Mouse (Mus musculus): ENCODE measurements around the gene Yeats2.
"Not testable (repeated sequence)": the region's sequence is repeated elsewhere in the genome, so short reads cannot be mapped to it uniquely, and the experiment has no call there.

Yeats2 gene

DNA sequence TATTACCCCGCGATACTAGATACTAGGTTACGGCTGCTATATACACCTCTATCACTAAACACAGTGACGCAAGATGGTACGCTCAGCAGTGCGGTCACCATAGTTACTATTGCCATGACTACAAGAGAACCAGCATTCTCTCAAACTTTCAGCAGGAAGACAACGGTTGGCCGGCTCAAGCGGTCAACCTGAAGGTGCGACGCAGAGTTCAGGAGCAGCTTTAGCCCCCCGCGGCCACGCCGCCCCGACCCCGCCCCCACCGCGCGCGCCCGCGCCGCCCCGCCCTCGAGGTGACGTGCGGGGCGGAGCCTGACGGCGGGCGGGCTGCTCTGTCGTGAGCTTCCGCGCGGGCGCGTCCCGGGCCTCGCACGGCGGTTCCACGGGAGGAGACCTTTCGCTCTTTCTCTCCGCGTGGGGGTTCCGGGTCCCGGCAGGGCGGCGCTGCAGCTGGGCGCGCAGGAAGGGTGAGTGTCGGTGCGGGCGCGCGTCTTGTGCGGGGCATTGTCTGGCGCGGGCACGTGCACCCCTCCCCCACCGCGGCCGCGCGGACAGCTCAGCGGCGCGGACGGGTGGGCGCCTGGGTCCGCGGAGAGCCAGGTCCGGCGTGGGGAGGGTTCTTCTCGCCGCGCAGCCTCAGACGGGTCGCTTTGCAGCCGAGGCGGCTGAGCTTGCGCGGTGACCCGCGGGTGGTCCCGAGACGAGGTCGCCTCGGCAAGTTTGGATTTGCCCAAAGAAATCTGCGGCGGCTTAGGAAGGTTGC is at the start of gene Yeats2:
Yeats2 (plus strand) TSS at position 292 of the 760 bp plus-strand sequence.
- in situ Hi-C loops (cut with MboI): no loop called here

DNA sequence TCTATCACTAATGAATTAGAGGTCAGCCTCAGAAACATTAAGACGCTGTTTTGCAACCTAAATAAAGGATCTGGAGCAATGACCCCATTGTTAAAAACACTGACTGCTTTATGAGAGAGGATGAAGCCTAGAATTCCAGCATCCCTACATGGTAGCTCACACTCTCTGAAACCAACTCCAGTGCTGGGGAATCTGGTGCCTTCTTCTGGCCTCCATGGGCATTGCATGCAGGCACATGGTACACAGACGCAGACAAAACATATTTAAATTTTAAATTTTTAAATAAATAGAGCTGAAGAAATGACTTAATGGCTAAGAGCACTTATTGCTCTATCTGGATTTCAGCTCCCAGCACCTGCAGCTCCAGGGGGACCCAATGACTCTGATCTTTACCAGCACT is 44.9 kb upstream of the Yeats2 start:
- in situ Hi-C loops (cut with MboI): loop anchor here (5.0 to 25.0 kb wide), 2 partner anchors 124 to 359 kb away; no protein-coding TSS in a partner anchor

DNA sequence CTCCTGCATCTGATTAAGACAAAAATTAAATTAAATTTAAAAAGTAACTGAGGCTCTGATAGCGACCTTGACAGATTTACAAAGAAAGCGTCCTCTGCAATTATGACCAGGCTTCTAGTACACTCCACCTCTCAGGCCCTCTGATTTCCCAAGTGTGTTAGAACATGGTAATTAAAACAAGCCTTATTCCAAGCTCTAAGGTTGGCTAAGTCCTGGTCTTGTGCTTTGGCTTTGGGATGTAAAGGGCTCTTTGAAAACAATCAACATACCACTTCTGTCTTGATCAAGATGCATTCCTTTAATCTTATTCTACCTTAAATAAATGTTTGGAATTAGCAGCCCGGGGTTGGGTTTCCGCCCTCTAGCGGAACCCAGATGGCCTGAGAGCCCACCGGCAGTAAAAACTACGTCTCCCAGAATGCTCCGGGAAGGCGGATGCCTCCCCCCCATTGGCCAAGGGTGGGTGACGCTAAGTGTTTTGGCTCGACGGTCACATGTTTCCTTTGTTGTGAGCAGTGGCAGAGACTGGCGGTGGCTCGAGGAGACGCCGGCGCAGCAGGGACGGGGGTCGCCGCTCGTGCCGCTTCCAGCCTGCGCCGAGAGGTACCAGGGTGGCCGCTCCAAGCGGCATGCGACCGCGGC is 43.7 kb upstream of the Yeats2 start, which contains the start of gene Klhl24:
Klhl24 (plus strand) TSS at position 474 of the 642 bp plus-strand sequence.
- in situ Hi-C loops (cut with MboI): loop anchor here (5.0 to 25.0 kb wide), 2 partner anchors 125 to 360 kb away; no protein-coding TSS in a partner anchor

DNA sequence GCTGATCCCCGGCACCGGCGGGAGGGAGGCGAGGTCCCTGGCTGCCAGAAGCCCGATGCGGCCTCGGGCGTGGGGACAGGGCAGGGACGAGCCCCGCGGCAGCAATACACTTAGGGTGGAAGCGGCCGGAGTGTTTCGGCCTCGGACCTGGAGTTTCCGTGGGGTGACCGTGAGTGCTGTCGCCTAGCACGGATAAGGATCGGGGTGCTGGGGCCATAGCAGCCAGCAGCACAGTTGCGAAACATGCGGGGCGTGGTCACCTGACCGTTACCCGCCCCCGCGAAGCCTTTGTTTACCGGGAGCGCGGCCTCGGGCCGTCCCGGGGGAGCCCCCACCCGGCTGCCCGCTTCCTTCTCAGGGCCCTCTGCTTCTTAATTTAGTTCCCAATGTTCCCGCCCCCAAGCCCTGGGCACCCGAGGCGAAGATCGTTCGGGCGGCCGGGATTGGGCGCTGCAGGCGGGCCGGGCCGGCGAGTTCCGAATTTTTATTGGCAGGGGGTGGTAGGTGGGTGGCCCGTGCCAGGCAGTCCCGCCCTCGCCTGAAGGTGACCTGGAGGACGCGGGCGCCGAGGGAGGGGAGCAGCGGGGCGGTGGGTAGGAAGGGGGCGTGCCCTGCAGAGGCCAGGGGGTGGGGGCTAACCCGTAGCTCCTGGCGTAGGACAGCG is 43.0 kb upstream of the Yeats2 start:
- in situ Hi-C loops (cut with MboI): loop anchor here (5.0 to 25.0 kb wide), 2 partner anchors 126 to 361 kb away; no protein-coding TSS in a partner anchor

DNA sequence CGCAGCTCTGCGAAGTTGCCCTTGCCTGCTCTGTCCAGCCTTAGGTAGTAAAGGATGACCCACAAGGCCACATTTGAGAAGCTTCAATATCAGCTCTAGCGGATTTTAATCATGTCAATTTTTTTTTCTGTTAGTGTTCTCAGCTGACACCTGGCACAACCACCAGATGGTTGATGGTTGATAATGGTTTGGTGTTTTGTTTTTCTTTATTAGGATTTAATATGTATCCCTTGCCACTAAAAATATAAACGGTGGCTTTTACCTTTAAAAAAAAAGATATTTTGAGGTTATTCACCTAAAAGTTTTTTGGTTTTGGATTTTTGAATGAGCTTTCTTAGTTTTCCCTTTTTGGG is 42.5 kb upstream of the Yeats2 start:
- in situ Hi-C loops (cut with MboI): loop anchor here (5.0 to 25.0 kb wide), 2 partner anchors 126 to 361 kb away; no protein-coding TSS in a partner anchor

DNA sequence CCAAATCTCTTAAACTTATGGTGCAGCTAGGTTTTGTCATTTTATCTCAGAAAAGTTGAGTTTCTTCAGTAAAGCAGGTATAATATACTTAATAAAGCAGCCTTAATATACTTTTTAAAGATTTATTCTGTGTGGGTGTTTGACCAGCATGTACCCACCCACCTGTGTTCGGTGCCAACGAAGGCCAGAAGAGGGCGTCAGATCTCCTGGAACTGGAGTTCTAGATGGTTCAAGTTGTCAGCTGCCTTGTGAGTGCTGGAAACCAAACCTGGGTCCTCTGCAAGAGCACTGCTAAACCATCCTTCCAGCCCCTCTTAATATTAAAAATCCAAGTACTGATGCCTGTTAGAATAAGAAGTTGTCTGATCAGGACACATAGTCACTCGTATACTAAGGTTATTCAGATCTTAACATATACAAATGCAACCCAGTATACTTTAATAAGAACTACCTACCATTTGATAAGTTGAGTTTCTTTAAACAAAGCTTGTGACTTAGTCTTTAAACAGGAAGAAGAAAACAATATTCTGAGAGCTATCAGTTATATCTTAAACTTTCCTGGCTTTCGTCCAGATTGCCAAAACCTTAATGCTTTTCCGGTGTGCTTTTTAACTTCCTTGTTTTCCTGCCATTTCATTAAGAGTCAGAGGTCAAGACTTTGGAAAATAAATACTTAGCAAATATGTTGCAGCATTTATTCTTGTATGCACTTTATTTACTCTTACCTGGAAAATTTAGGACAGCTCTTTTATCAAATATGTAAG is 41.8 kb upstream of the Yeats2 start:
- in situ Hi-C loops (cut with MboI): loop anchor here (5.0 to 25.0 kb wide), 2 partner anchors 127 to 362 kb away; no protein-coding TSS in a partner anchor

DNA sequence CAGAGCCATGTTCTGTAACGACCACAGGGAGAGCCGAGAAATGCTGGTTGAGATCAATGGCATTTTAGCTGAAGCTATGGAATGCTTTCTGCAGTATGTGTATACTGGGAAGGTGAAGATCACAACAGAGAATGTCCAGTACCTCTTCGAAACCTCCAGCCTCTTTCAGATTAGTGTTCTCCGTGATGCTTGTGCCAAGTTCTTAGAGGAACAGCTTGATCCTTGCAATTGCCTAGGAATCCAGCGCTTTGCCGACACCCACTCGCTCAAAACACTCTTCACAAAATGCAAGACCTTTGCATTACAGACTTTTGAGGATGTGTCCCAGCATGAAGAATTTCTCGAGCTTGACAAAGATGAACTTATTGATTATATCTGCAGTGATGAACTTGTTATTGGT is 33.9 kb upstream of the Yeats2 start:
- in situ Hi-C loops (cut with MboI): no loop called here

DNA sequence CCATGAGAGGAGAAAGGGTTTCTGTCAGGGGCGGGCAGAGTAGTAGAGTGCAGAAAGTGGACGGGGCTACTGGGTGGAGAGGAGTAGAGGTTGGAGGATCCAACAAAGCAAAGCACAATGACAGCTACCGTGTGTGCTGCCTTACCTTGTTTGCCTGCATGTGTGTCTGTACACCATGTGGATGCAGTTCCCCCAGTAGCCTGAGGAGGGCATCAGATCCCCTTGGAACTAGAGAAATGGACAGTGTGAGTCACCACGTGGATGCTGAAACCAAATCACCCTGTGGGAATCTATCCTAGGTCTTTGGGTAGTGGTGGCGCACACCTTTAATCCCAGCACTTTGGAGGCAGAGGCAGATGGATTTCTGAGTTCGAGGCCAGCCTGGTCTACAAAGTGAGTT is 31.9 kb upstream of the Yeats2 start:
- in situ Hi-C loops (cut with MboI): no loop called here

DNA sequence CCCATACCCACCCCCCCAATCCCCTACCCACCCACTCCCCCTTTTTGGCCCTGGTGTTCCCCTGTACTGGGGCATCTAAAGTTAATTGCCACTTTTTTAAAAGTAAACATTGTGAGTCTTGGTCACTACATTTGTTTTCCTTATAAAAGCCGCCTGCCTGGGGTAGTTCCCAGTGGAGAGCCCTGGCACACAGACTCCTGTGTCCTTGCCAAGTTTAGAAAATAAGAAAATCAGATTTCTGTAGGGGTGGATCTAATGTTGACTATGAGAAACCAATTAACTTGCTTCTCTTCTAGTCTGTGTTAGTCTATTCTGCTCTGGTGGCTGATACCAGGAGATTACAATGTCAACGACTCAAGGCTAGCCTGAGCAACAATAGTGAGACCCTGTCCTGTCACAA is 28.2 kb upstream of the Yeats2 start:
- in situ Hi-C loops (cut with MboI): no loop called here

DNA sequence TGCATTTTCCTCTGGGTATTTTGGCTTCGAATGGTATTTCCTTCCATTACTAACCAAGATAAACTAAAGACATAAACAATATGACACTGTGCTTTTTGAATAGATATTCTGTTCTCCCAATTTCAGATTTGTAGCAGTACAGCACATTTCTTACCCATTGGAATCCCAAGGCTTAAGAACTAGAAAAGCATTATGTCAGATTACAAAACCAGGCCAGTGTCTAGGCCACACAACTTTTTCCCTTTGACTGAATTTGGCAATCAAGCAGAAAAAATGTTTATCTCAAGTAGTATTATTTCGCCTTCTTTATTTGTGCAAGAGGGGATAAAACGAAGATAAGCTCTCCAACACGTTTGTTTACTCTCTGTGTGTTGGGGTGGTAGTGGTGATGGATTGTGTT is 24.8 kb upstream of the Yeats2 start:
- in situ Hi-C loops (cut with MboI): no loop called here

DNA sequence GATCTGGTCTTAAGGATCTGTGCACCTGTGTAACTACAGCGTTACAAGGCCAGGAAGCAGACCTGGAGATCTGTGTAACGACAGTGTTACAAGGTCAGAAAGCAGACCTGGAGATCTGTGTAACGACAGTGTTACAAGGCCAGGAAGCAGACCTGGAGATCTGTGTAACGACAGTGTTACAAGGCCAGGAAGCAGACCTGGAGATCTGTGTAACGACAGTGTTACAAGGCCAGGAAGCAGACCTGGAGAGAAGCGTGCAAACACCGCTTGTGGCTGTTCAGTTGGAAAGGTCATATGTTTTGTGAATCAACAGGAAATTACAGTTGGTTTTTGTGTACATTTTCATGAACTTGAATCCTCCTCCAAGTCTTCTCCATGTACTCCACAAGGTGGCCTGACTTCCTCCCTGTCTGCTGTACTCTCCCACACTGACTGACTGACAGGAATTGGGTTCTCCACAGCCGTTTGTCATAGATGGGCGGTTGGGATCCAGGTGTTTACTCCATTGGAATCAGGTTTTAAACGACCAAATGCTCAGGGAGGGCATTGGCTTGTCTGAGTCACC is 14.5 kb upstream of the Yeats2 start:
- in situ Hi-C loops (cut with MboI): not testable (repeated sequence)

DNA sequence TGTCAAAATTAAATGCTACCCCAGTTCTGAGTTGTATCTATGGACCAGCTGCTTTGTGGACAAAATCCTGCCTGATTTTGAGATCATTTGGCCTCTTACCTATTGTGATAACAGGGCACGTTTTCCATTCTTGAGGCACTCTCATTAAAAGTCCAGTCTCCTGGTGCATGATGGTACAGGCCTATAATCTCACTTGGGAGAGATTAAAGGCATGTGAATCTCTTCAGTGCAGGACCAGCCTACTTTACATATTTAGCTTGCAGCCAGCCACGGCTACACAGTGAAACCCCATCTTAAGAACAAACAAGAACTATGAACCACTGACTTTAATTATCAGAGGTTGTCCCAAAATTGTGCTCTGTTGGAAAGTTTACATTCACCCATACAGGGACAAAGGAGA is 10.5 kb upstream of the Yeats2 start:
- in situ Hi-C loops (cut with MboI): no loop called here

DNA sequence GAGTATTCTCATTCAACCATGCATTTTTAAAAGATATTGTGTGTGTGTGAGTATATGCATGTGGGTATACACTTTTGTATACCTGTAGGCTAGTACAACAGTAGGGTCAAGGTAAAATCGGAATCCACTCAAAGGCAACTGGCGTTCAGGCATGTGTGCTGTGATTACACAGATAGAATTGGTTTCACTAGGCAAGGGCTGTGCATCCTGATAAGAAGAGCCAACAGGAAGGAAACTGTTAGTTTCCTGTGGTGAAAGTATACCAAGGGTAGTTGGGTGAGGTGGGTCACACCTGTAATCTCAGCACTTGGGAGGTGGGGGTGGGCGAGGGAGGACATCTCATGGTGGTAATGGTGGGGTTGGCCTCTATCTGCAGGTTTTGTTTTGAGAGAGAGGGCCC is 3.7 kb downstream of the Yeats2 start:
- in situ Hi-C loops (cut with MboI): no loop called here

DNA sequence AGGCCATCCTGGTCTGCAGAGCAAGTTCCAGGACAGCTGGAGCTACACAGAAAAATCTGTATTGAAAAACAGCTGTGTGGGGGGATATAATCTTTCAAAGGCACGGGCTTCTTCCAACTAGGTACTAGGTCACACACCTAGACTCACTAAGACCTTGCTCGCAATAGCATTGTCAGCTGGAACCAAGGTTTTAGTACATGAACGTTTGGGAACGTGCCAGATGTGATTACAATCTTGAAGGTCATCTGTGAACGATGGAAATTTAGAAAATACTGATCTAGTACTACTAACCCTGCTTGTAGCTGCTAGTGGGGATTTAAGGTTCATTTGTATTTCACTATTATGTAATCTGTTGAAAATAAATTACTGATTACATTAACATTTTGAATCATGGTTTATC is 11.1 kb downstream of the Yeats2 start:
- in situ Hi-C loops (cut with MboI): no loop called here

DNA sequence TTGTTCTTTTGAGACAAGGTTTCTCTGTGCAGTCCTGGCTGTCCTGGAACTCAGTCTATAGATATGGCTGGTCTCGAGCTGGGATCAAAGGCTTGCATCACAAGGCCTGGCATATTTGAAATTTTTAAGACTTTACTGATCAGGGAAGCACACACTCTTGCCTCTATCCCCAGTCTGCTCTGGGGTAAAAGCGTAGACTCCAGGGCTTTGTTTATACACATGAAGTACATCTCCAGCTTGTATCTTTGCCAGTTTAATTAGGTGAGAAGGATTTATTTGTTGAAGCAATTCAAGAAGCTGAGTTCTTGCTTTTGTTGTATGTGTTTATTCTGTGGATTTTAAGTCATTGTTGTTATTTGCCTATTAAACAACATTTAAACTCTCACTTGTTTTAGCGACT is 12.9 kb downstream of the Yeats2 start:
- in situ Hi-C loops (cut with MboI): no loop called here

DNA sequence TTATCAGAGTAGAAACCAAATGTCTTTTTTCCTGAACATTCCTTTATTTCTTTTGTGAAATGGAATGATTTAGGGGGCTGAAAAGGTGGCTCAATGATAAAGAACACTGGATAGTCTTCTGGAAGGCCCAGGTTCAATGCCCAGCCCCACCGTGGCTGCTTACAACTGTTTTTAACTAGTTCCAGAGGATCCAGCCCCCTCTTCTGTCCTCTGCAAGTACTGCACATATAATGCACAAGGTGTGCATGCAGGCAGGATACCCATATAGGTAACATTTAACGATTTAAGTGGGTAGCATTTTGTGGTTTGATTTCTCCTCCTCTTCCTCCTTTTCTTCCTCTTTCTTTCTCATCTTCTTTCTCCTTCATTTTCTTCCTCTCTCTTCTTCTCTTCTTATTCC is 19.3 kb downstream of the Yeats2 start:
- in situ Hi-C loops (cut with MboI): no loop called here

DNA sequence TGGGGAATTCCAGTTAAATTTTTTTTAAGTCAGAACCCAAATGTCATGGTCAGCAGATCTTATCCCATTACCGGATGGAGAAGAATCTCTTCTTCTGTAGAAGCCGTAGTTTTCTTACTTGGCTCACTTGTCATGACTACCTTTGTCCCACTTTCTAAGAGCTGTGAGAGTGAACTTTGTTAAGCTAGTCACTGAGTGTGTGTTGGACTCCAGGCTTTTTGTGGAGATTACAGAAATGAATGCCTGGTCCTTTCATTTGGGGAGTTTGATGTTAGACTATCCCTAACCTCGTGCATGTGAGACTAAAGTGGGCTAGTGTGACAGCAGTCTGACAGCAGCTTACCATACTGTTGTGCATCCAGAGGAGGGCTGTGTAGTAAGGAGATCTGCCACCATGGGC is 28.2 kb downstream of the Yeats2 start:
- in situ Hi-C loops (cut with MboI): no loop called here

DNA sequence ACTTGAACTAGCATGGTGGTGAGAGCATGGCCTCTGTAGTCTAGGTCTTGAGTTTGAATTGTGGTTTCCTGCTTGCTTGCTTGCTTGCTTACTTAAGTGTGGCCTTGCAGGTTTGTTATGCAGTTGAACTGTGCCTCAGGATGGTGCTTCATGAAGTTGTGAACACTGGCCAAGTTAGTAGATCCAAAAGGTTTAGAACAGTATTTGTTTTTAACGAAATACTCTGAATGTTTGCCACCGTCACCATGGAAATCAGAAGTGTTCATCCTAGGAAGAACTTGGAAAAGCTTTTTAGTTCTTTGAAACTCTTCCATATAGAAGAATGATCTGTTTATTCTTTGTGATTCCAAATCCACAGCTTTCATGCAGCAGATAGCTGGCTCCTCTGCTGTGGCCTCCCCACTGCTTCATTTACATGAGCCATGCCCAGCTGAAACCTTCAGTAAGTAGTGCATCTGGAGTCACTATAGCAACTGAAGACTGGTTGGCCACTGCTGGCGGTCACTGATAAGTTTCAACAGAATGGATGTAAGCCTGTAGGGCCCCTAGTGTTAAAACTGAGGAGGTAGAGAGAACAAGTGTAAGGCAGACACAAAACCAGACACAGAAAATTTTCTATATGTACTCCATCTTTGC is 28.7 kb downstream of the Yeats2 start:
- in situ Hi-C loops (cut with MboI): no loop called here

DNA sequence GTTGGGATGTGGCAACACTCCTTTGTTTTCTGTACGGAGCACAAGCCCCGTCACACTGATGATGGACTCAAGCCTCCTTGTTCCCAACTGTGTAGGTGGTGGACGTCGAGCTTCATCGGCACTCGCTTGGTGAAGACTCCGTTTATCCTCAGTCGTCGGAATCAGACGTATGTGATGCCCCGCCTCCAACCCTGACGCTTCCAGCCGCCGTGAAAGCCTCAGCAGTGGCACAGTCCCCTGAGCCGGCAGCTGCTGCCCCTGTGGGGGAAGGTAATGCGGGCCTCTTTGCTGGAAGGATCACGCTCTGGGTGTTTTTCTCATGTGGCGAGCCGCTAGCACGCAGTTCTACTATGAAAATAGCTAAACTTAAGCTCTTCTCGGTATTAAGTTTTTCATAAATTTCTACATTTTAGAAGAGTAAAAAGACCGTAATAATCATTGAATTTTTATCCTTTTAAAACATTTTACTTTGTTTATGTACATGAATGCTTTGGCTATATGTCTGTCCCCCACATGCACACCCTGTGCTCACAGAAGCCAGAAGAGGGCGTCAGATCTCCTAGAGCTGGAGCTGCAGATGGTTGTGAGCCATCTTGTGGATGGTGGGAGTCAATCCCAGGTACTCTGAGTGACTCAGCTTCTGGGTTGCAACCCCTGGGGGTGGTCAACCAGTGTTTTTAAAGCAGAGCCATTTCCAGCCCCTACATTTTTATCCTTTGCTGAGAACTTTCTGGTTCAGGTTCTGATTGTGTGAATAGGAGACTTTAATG is 38.7 kb downstream of the Yeats2 start:
- in situ Hi-C loops (cut with MboI): no loop called here

DNA sequence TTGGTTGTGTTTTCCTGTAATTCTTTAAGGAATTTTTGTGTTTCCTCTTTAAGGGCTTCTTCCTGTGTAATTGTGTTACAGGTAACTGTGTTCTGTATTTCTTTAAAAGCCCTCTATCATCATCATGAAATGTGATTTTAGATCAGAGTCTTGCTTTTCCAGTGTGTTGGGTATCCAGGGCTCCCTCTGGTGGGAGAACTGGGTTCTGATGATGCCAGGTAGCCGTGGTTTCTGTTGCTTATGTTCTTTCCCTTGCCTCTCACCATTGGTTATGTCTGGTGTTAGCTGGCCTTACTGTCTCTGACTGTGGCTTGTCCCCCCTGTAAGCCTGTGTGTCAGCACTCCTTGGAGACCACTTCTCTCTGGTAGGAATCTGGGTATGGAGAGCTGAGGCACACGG is 44.5 kb downstream of the Yeats2 start:
- in situ Hi-C loops (cut with MboI): no loop called here

Measured in mature B cell (primary cell).